Mouse (Mus musculus) forelimb bud, embryonic 11.5 days (tissue): ENCODE measurements around the gene Apol7c.
"Not testable (repeated sequence)": the region's sequence is repeated elsewhere in the genome, so short reads cannot be mapped to it uniquely, and the experiment has no call there.

Source experiments
- DNase-seq: peaks from one replicate; pipeline ENCODE4 v3.0.0-alpha.2; 2012; ENCODE audit warnings: low read depth, low spot score

Gene Apol7c

GRCm38 (mm10) chr15:77533216-77533615 lies at the start of gene Apol7c:
Apol7c (minus strand) TSS chr15:77533316.
- no peak for DNase-seq

GRCm38 (mm10) chr15:77581681-77582080 lies 48.6 kb upstream of the Apol7c start:
- DNase-seq = no peak

- no peak for DNase-seq
Observed at GRCm38 (mm10) chr15:77579311-77579710, 46.2 kb upstream of the Apol7c start.

- no peak for DNase-seq
Observed at GRCm38 (mm10) chr15:77578801-77579200, 45.7 kb upstream of the Apol7c start.

GRCm38 (mm10) chr15:77563219-77563618 lies 30.1 kb upstream of the Apol7c start:
- no peak for DNase-seq

GRCm38 (mm10) chr15:77561792-77562191 lies 28.7 kb upstream of the Apol7c start, which contains the start of gene 1700025B11Rik:
1700025B11Rik (minus strand) TSS chr15:77561892.
- DNase-seq = no peak

GRCm38 (mm10) chr15:77539221-77539620 lies 6.1 kb upstream of the Apol7c start:
- DNase-seq = not testable (repeated sequence)

- not testable (repeated sequence) for DNase-seq
Observed at GRCm38 (mm10) chr15:77523186-77523843, 9.8 kb downstream of the Apol7c start.

GRCm38 (mm10) chr15:77520596-77520995 lies 12.5 kb downstream of the Apol7c start:
- not testable (repeated sequence) for DNase-seq

GRCm38 (mm10) chr15:77507966-77508365 lies 25.1 kb downstream of the Apol7c start, which contains the start of gene Apol11a:
Apol11a (plus strand) TSS chr15:77508271.
- DNase-seq = not testable (repeated sequence)

- DNase-seq = not testable (repeated sequence)
Observed at GRCm38 (mm10) chr15:77494694-77495093, 38.4 kb downstream of the Apol7c start.

GRCm38 (mm10) chr15:77493181-77493580 lies 39.9 kb downstream of the Apol7c start:
- not testable (repeated sequence) for DNase-seq

- no peak for DNase-seq
Observed at GRCm38 (mm10) chr15:77482140-77482794, 50.8 kb downstream of the Apol7c start.

GRCm38 (mm10) chr15:77476693-77477092 lies 56.4 kb downstream of the Apol7c start, which contains the start of gene Apol10a:
Apol10a (plus strand) TSS chr15:77477047.
- not testable (repeated sequence) for DNase-seq
